Mouse (Mus musculus): Measurements from ENCODE around the gene Nol12.

DNA sequence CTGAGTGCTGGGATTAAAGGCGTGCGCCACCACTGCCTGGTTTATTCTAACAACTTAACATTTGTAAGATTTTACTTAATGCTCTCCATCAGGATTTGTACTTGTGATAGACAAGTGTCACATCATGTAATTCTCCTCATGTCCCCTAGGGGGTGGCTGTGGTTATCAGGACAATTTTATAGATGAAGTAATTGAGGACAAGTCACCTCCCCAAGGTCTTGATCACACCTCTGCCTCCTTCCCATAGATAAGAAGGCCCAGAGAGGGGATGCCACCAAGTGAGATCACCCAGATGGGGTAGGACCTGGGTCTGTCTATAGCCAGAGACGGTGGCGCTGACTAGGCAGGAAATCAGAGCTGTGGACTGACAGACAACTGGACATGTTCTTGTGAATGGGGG is 21.6 kb downstream of the Nol12 start:
- no peak for TF ChIP-seq POLR2A (IDR thresholded peaks at IDR 0.05; ENCODE audit: borderline replicate concordance, extremely low read depth, low read depth, low read length)
- no peak for TF ChIP-seq CTCF (IDR thresholded peaks at IDR 0.05; ENCODE audit: insufficient read depth, low read length)

All from lung, adult 2 months (tissue).